Mouse (Mus musculus) midbrain, embryonic 15.5 days (tissue): ENCODE measurements around the gene Hspa1l. TPM values are rescaled to one million over a fixed set of nuclear protein-coding genes. Genes with fewer than 3 reads are reported as not detected.
"Not testable (repeated sequence)": the region's sequence is repeated elsewhere in the genome, so short reads cannot be mapped to it uniquely, and the experiment has no call there.

ENCODE experiments used
- ATAC-seq: fragments of 200-750 bp; cut with Nextera tagmentation; replicated peaks from 2 replicates; pipeline ENCODE4 v1.8.0; 2017; ENCODE audit warnings: moderate TSS enrichment
- H3K27ac ChIP-seq: fragments of 300-500 bp; sonication (generic); 2 replicates; pipeline ENCODE4 v1.5.1; 2015; ENCODE audit warnings: mild to moderate bottlenecking, inconsistent platforms
- H3K27me3 ChIP-seq: fragments of 300-500 bp; sonication (generic); replicated peaks from 2 replicates; pipeline ENCODE4 v1.6.1; 2015; ENCODE audit warnings: inconsistent platforms
- H3K36me3 ChIP-seq: fragments of 300-500 bp; sonication (generic); replicated peaks from 2 replicates; pipeline ENCODE4 v1.6.1; 2015; ENCODE audit warnings: inconsistent platforms
- H3K4me1 ChIP-seq: fragments of 300-500 bp; sonication (generic); 2 replicates; pipeline ENCODE4 v1.6.1; 2015; ENCODE audit warnings: inconsistent platforms
- H3K4me2 ChIP-seq: fragments of 300-500 bp; sonication (generic); 2 replicates; pipeline ENCODE4 v1.6.1; 2015; ENCODE audit warnings: inconsistent platforms, mild to moderate bottlenecking, moderate library complexity
- H3K4me3 ChIP-seq: fragments of 300-500 bp; sonication (generic); 2 replicates; pipeline ENCODE4 v1.5.1; 2015; ENCODE audit warnings: mild to moderate bottlenecking, inconsistent platforms
- H3K9ac ChIP-seq: fragments of 300-500 bp; sonication (generic); 2 replicates; pipeline ENCODE4 v1.6.1; 2015; ENCODE audit warnings: mild to moderate bottlenecking, inconsistent platforms
- H3K9me3 ChIP-seq: fragments of 300-500 bp; sonication (generic); 2 replicates; pipeline ENCODE4 v1.6.1; 2016; ENCODE audit warnings: inconsistent platforms
- WGBS: fragments of 180-500 bp; shearing (Covaris S2); methylation state at CpG from one replicate; pipeline ENCODE4 v1.1.7; 2015; ENCODE audit warnings: mixed read lengths; 5-methylcytosine and 5-hydroxymethylcytosine counted together
- polyA plus RNA-seq: library from polyadenylated mRNA; unstranded; fragments of >200 nt; fragmentation: Nextera tagmentation; extraction: Ambion mirVana; gene quantifications from 2 replicates; pipeline ENCODE4 v1.2.1, GENCODE M21; 2015

Gene Hspa1l
- polyA plus RNA-seq, 1 experiment from 2014 or later, result 1.2 TPM

DNA sequence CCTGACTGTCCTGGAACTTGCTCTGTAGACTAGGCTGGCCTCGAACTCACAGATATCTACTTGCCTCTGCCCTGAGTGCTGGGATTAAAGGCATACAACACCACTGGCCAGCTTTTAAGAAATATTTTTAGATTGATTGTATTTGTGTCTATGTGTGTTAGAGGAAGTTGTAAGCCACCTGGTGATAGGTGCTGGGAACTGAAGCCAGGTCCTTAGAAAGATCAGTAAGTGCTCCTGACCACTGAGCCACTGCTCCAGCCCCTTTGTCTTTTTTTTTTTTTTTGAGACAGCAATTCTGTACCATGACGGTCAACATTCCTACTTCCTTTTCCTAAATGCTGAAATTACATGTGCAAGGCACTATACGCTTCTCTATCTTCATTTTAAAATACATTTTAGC, 19.2 kb upstream of the Hspa1l start:
- Histone ChIP-seq H3K27me3 (peaks cover 14% of the 10 kb centered on the region), H3K9me3 (no peaks in the 10 kb centered on the region), H3K4me3 (peak overlapping the region; percentile 94), H3K4me1 (peaks cover 16% of the 10 kb centered on the region), H3K36me3 (peaks cover 4% of the 10 kb centered on the region; the same call in 1 of the 2 replicates), H3K27ac (no peak overlapping the region), H3K4me2 (0 out of 2 replicates have a peak overlapping the region, but pooled peaks have one; percentile 72), H3K9ac (no peak overlapping the region)
- WGBS, result 93% methylated on average over 3 of the region's 3 CpGs
- no peak for ATAC-seq

DNA sequence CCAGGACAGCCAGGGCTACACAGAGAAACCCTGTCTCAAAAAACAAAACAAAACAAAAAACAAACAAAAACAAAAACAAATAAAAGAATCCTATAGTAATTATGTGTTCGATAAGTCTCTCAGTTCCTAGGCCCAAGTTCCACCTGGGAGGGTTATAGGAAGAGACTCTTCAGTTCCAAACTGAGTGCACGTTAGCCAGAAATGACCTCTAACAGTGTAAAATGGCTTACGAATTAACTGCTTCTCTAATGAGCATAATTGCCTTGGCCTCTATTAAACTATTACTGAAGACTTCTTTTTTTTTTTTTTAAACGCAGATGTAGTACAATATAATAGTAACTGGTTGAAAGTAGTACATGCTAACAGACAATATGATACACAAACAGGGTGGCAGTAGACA, 18.6 kb upstream of the Hspa1l start:
- no peak for ATAC-seq

GRCm38 (mm10) chr17:34954831-34955230, 17.7 kb upstream of the Hspa1l start:
- H3K9me3 ChIP-seq, result no peaks in the 10 kb centered on the region
- H3K36me3 ChIP-seq, result no peaks in the 10 kb centered on the region
- no peak overlapping the region for H3K27ac ChIP-seq
- no peak for ATAC-seq
- no peak overlapping the region for H3K4me3 ChIP-seq
- peaks cover 20% of the 10 kb centered on the region for H3K27me3 ChIP-seq
- H3K4me2 ChIP-seq, result no peak overlapping the region
- H3K9ac ChIP-seq, result no peak overlapping the region
- H3K4me1 ChIP-seq, result peaks cover 21% of the 10 kb centered on the region
- 81% methylated on average over 4 of the region's 4 CpGs for WGBS

More for the DNA sequence above, 18.6 kb upstream of the Hspa1l start:
- no peak overlapping the region for H3K4me2 ChIP-seq
- no peak overlapping the region for H3K9ac ChIP-seq
- peaks cover 4% of the 10 kb centered on the region; the same call in 1 of the 2 replicates for H3K36me3 ChIP-seq
- H3K27me3 ChIP-seq, result peaks cover 14% of the 10 kb centered on the region
- WGBS, result 96% methylated on average over 4 of the region's 4 CpGs
- no peak overlapping the region for H3K27ac ChIP-seq
- H3K4me1 ChIP-seq, result peaks cover 16% of the 10 kb centered on the region
- H3K9me3 ChIP-seq, result no peaks in the 10 kb centered on the region
- H3K4me3 ChIP-seq, result no peak overlapping the region

DNA sequence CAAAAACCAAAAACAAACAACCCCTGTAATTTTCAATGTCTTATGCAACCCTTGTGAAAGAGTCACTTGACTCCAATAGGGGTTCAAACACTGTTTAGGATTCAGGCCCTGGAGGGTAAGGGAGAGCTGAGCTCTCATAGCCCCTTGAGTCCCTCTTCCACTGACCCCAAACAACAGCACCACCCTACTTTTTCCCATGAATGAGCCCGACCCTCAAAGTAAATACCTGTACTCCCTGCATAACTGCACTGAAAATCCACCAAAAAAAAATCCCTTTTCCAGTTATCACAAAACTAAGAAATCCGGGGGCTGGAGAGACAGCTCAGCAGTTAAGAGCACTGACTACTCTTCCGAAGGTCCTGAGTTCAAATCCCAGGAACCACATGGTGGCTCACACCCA, 16.6 kb upstream of the Hspa1l start:
- ATAC-seq, result no peak
- H3K9me3 ChIP-seq, result no peaks in the 10 kb centered on the region
- no peak overlapping the region for H3K4me3 ChIP-seq
- H3K27ac ChIP-seq, result no peak overlapping the region
- peaks cover 13% of the 10 kb centered on the region for H3K4me1 ChIP-seq
- 89% methylated on average over 3 of the region's 3 CpGs for WGBS
- H3K36me3 ChIP-seq, result no peaks in the 10 kb centered on the region
- no peak overlapping the region for H3K4me2 ChIP-seq
- no peak overlapping the region for H3K9ac ChIP-seq
- peaks cover 24% of the 10 kb centered on the region for H3K27me3 ChIP-seq

- Histone ChIP-seq H3K27me3 (peaks cover 27% of the 10 kb centered on the region), H3K27ac (no peak overlapping the region), H3K4me3 (no peak overlapping the region), H3K36me3 (no peaks in the 10 kb centered on the region), H3K9ac (no peak overlapping the region), H3K4me1 (peaks cover 9% of the 10 kb centered on the region), H3K4me2 (no peak overlapping the region), H3K9me3 (no peaks in the 10 kb centered on the region)
- WGBS, result 51% methylated on average over 1 of the region's 1 CpGs
- no peak for ATAC-seq
These were observed 16.2 kb upstream of the Hspa1l start for GRCm38 (mm10) chr17:34956340-34956739.

GRCm38 (mm10) chr17:34957291-34957690, 15.2 kb upstream of the Hspa1l start:
- H3K4me1 ChIP-seq, ATAC-seq, H3K27ac ChIP-seq, H3K9me3 ChIP-seq, H3K4me3 ChIP-seq, H3K36me3 ChIP-seq, H3K4me2 ChIP-seq, H3K9ac ChIP-seq: not testable (repeated sequence)
- H3K27me3 ChIP-seq, result peaks cover 28% of the 10 kb centered on the region
- 11% methylated on average over 39 of the region's 40 CpGs for WGBS

DNA sequence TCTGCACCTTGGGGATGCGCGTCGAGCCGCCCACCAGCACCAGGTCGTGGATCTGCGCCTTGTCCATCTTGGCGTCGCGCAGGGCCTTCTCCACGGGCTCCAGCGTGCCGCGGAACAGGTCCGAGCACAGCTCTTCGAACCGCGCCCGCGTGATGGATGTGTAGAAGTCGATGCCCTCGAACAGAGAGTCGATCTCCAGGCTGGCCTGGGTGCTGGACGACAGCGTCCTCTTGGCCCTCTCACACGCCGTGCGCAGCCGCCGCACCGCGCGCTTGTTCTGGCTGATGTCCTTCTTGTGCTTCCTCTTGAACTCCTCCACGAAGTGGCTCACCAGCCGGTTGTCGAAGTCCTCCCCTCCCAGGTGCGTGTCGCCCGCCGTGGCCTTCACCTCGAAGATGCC, 14.5 kb upstream of the Hspa1l start:
- ATAC-seq, H3K9ac ChIP-seq, H3K27ac ChIP-seq, H3K4me3 ChIP-seq, H3K4me2 ChIP-seq, H3K9me3 ChIP-seq, H3K4me1 ChIP-seq, H3K36me3 ChIP-seq: not testable (repeated sequence)
- peaks cover 28% of the 10 kb centered on the region for H3K27me3 ChIP-seq
- 31% methylated on average over 28 of the region's 40 CpGs for WGBS

- peaks cover 28% of the 10 kb centered on the region for H3K27me3 ChIP-seq
- ATAC-seq, result peak; percentile 57
- under 1% methylated on average over 23 of the region's 47 CpGs for WGBS
These were observed 13.8 kb upstream of the Hspa1l start for GRCm38 (mm10) chr17:34958734-34959129.

GRCm38 (mm10) chr17:34959130-34959778, 13.2 kb upstream of the Hspa1l start, which contains the start of gene Hspa1b:
Hspa1b (minus strand) TSS chr17:34959238.
- not testable (repeated sequence) for H3K9me3 ChIP-seq, H3K4me1 ChIP-seq, H3K36me3 ChIP-seq
- H3K4me3 ChIP-seq, result peak within 1 kb of the TSS; percentile 41
- H3K27ac ChIP-seq, result peak within 1 kb of the TSS; percentile 66; the same call in 1 of the 2 replicates
- under 1% methylated on average over 31 of the region's 32 CpGs for WGBS
- peak; percentile 94 for ATAC-seq
- H3K27me3 ChIP-seq, result peaks cover 28% of the 10 kb centered on the region
- H3K9ac ChIP-seq, result peak within 1 kb of the TSS; percentile 34; the same call in 1 of the 2 replicates
- H3K4me2 ChIP-seq, result peak within 1 kb of the TSS; percentile 81

More at GRCm38 (mm10) chr17:34958734-34959129, 13.8 kb upstream of the Hspa1l start:
- Histone ChIP-seq H3K4me3 (peak overlapping the region; percentile 41), H3K9ac (peak overlapping the region; percentile 34; the same call in 1 of the 2 replicates), H3K4me2 (peak overlapping the region; percentile 81)
- H3K9me3 ChIP-seq, H3K27ac ChIP-seq, H3K36me3 ChIP-seq, H3K4me1 ChIP-seq: not testable (repeated sequence)

DNA sequence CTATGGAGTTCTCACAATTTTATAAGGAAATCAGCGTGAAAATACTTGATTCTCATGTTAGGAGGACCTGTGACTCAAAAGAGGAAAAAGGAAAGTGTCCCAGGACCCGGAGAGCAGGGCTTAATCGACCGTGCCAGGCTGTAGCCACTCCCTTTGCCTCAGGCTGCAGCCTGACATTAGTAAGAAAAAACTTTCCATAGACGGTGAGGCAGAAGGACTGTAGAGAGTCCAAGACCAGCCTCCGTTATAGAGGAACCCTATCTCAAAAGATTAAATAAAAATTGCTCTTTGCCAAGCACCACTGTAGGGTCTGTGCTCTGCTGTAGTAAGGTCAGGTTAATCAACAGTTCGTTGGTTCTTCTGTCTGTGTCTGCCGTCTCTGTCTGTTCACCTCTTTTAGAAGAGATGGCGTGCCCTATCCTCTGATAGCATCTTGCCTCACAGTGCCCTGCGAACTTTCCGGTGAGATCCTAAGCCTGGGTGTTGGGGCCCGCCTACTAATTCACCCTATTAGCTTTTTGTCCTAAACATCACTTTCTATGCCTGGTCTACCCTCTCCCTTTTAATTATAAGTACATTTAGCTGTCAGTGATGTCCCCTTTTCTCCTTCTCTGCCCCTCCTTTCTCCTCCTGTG, 12.5 kb upstream of the Hspa1l start:
- Histone ChIP-seq H3K4me3 (peak overlapping the region; percentile 41), H3K27ac (0 out of 2 replicates have a peak overlapping the region, but pooled peaks have one; percentile 66), H3K4me2 (peak overlapping the region; percentile 81), H3K27me3 (peaks cover 28% of the 10 kb centered on the region), H3K9me3 (no peaks in the 10 kb centered on the region), H3K36me3 (no peaks in the 10 kb centered on the region), H3K4me1 (peaks cover 8% of the 10 kb centered on the region), H3K9ac (no peak overlapping the region)
- no peak for ATAC-seq
- 15% methylated on average over 12 of the region's 12 CpGs for WGBS

DNA sequence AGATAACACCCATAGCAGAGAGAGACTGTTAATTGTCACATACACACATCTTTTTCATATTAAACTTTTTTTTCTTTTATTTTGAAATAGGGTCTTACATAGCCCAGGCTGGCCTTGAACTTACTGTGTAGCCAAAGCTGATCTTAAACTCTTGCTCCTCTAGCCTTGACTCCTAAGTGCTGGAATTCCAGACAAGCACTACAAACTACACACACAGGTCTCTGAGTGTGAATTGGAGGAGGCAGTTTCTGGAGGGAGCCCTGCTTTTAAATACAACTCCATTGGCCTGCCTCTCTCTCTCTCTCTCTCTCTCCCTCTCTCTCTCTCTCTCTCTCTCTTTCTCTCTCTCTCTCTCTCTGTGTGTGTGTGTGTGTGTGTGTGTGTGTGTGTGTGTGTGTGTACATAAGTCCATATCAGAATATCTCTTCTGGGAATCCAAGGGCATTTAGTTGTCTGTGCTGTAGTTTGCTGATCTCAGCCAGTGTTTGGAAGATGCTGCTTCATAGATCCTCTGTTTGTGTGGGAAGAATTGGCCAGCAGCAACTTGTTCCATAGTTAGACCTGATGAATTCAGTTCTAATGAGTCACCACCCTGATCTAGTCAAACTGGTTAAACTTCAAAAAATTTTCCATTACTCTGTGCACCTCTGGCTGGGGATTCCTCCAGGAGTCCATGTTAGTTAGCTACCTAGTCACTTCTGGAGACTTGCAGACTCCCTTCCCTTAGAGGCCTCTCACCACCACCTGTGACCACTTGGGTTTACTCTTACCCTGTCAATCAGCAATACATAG, 11.6 kb upstream of the Hspa1l start:
- Histone ChIP-seq H3K4me2 (no peak overlapping the region), H3K27ac (no peak overlapping the region), H3K9me3 (no peaks in the 10 kb centered on the region), H3K4me3 (no peak overlapping the region), H3K36me3 (no peaks in the 10 kb centered on the region), H3K4me1 (peaks cover 8% of the 10 kb centered on the region), H3K9ac (no peak overlapping the region), H3K27me3 (peaks cover 19% of the 10 kb centered on the region)
- ATAC-seq, result no peak

DNA sequence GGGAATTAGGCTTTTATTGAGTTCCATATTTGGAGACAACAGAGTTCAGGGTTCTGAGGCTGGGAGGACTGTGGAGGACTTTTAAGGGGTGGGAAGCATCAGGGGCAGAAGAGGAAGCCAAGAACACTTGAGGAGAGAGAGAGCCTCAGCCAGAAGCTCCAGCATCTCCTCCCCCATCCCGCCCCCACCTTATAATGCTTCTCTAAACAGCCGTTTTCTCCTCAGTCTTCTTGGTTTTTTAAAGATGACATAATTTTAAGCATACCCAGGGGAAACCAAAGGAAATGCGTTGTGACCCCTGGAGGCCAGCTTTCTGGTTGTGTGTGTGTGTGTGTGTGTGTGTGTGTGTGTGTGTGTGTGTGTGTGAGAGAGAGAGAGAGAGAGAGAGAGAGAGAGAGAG, 10.4 kb upstream of the Hspa1l start:
- no peaks in the 10 kb centered on the region for H3K36me3 ChIP-seq
- no peak overlapping the region for H3K27ac ChIP-seq
- 38% methylated on average over 3 of the region's 3 CpGs for WGBS
- ATAC-seq, result no peak
- no peak overlapping the region for H3K4me3 ChIP-seq
- H3K4me2 ChIP-seq, result no peak overlapping the region
- H3K9ac ChIP-seq, result no peak overlapping the region
- 0 out of 2 replicates have a peak, but pooled peaks cover 14% of the 10 kb centered on the region for H3K27me3 ChIP-seq
- no peaks in the 10 kb centered on the region for H3K9me3 ChIP-seq
- peaks cover 8% of the 10 kb centered on the region for H3K4me1 ChIP-seq
